Mouse (Mus musculus) megakaryocyte, embryonic 14.5 days (primary cell): Measurements from ENCODE around the gene Rnd2. TPM values are rescaled to one million over a fixed set of nuclear protein-coding genes. Genes with fewer than 3 reads are reported as not detected.

ENCODE experiments used
- H3K27me3 ChIP-seq: replicated peaks from 2 replicates; pipeline ENCODE3; 2012; ENCODE audit warnings: inconsistent platforms
- H3K36me3 ChIP-seq: replicated peaks from 2 replicates; pipeline ENCODE3; 2012; ENCODE audit warnings: low read length, inconsistent platforms, mixed read lengths
- H3K4me1 ChIP-seq: 2 replicates; pipeline ENCODE4 v1.6.1; 2012; ENCODE audit warnings: inconsistent platforms
- H3K4me3 ChIP-seq: replicated peaks from 2 replicates; pipeline ENCODE3; 2012; ENCODE audit warnings: moderate library complexity, mild to moderate bottlenecking, inconsistent platforms
- H3K9me3 ChIP-seq: 2 replicates; pipeline ENCODE4 v1.6.1; 2012; ENCODE audit warnings: inconsistent platforms
- FLI1 ChIP-seq: IDR thresholded peaks from 2 replicates; pipeline ENCODE4 v1.6.1; 2012; ENCODE audit warnings: low read length, inconsistent platforms, mixed read lengths
- GATA1 ChIP-seq: IDR thresholded peaks from 3 replicates; pipeline ENCODE4 v1.6.1; 2012; ENCODE audit warnings: mixed read lengths, low read length, inconsistent platforms, borderline replicate concordance
- polyA plus RNA-seq: library from polyadenylated mRNA; stranded (reverse); fragments of >175 nt; gene quantifications from 2 replicates; pipeline ENCODE4 v1.2.3, GENCODE M21; 2012; ENCODE audit warnings: low replicate concordance; ENCODE audit not compliant: insufficient read depth

Gene Rnd2
- polyA plus RNA-seq, 1 experiment: 2.6 TPM

- Histone ChIP-seq H3K27me3 (peaks cover 59% of the 10 kb centered on the region), H3K9me3 (no peaks in the 10 kb centered on the region), H3K36me3 (no peaks in the 10 kb centered on the region), H3K4me3 (no peak overlapping the region), H3K4me1 (peaks cover 7% of the 10 kb centered on the region)
- TF ChIP-seq FLI1 (no peak), GATA1 (no peak)
These were observed 12.9 kb downstream of the Rnd2 start for GRCm38 (mm10) chr11:101477552-101478211.

- no peak for TF ChIP-seq FLI1
- TF ChIP-seq GATA1: no peak
- no peak overlapping the region for H3K4me3 ChIP-seq
- peaks cover 12% of the 10 kb centered on the region for H3K4me1 ChIP-seq
- no peaks in the 10 kb centered on the region for H3K9me3 ChIP-seq
- H3K36me3 ChIP-seq: no peaks in the 10 kb centered on the region
- H3K27me3 ChIP-seq: peaks cover 49% of the 10 kb centered on the region
These were observed 14.4 kb downstream of the Rnd2 start for GRCm38 (mm10) chr11:101479171-101479635.

- Histone ChIP-seq H3K36me3 (no peaks in the 10 kb centered on the region), H3K4me1 (peaks cover 29% of the 10 kb centered on the region), H3K9me3 (no peaks in the 10 kb centered on the region), H3K4me3 (no peak overlapping the region), H3K27me3 (peaks cover 43% of the 10 kb centered on the region)
- no peak for TF ChIP-seq FLI1
These were observed 16.1 kb downstream of the Rnd2 start for GRCm38 (mm10) chr11:101480912-101481311.

- H3K4me1 ChIP-seq: peaks cover 39% of the 10 kb centered on the region
- H3K4me3 ChIP-seq: no peak overlapping the region
- H3K36me3 ChIP-seq: peaks cover 21% of the 10 kb centered on the region
- H3K27me3 ChIP-seq: peaks cover 32% of the 10 kb centered on the region
- no peaks in the 10 kb centered on the region for H3K9me3 ChIP-seq
- no peak for TF ChIP-seq FLI1
- no peak for TF ChIP-seq GATA1
These were observed 19.0 kb downstream of the Rnd2 start for GRCm38 (mm10) chr11:101483804-101484203.

- H3K9me3 ChIP-seq: no peaks in the 10 kb centered on the region
- H3K36me3 ChIP-seq: peaks cover 25% of the 10 kb centered on the region
- TF ChIP-seq FLI1: no peak
- TF ChIP-seq GATA1: no peak
- peaks cover 35% of the 10 kb centered on the region for H3K4me1 ChIP-seq
- peaks cover 27% of the 10 kb centered on the region for H3K27me3 ChIP-seq
- no peak overlapping the region for H3K4me3 ChIP-seq
These were observed 19.4 kb downstream of the Rnd2 start for GRCm38 (mm10) chr11:101484245-101484644.

GRCm38 (mm10) chr11:101484814-101485213, 20.0 kb downstream of the Rnd2 start:
- TF ChIP-seq GATA1 (no peak), FLI1 (no peak)
- Histone ChIP-seq H3K4me1 (peaks cover 33% of the 10 kb centered on the region), H3K9me3 (no peaks in the 10 kb centered on the region), H3K4me3 (no peak overlapping the region), H3K27me3 (peaks cover 21% of the 10 kb centered on the region), H3K36me3 (peaks cover 31% of the 10 kb centered on the region)

- peaks cover 35% of the 10 kb centered on the region for H3K36me3 ChIP-seq
- peaks cover 33% of the 10 kb centered on the region for H3K4me1 ChIP-seq
- TF ChIP-seq FLI1 (no peak), GATA1 (peak; percentile 83; the same call in 2 of the 3 replicates)
- H3K4me3 ChIP-seq: peak overlapping the region; percentile 62
- peaks cover 15% of the 10 kb centered on the region for H3K27me3 ChIP-seq
- H3K9me3 ChIP-seq: no peaks in the 10 kb centered on the region
These were observed 20.8 kb downstream of the Rnd2 start for GRCm38 (mm10) chr11:101485509-101486028.

GRCm38 (mm10) chr11:101486126-101486525, 21.3 kb downstream of the Rnd2 start:
- H3K27me3 ChIP-seq: peaks cover 9% of the 10 kb centered on the region
- no peak overlapping the region for H3K4me3 ChIP-seq
- peaks cover 33% of the 10 kb centered on the region for H3K4me1 ChIP-seq
- H3K36me3 ChIP-seq: peaks cover 38% of the 10 kb centered on the region
- H3K9me3 ChIP-seq: no peaks in the 10 kb centered on the region
- no peak for TF ChIP-seq GATA1
- TF ChIP-seq FLI1: no peak

- H3K4me3 ChIP-seq: no peak overlapping the region
These were observed 41.5 kb downstream of the Rnd2 start for GRCm38 (mm10) chr11:101506269-101506780.

GRCm38 (mm10) chr11:101507090-101507489, 42.3 kb downstream of the Rnd2 start:
- Histone ChIP-seq H3K4me1 (no peaks in the 10 kb centered on the region), H3K4me3 (no peak overlapping the region), H3K36me3 (peaks cover 82% of the 10 kb centered on the region), H3K27me3 (no peaks in the 10 kb centered on the region), H3K9me3 (no peaks in the 10 kb centered on the region)
- TF ChIP-seq FLI1 (no peak), GATA1 (no peak)

More at GRCm38 (mm10) chr11:101506269-101506780, 41.5 kb downstream of the Rnd2 start:
- Histone ChIP-seq H3K9me3 (no peaks in the 10 kb centered on the region), H3K4me1 (no peaks in the 10 kb centered on the region), H3K36me3 (peaks cover 83% of the 10 kb centered on the region), H3K27me3 (no peaks in the 10 kb centered on the region)
- TF ChIP-seq FLI1 (no peak), GATA1 (no peak)
